ENCODE assay signal across 29 mouse cellular contexts in the genomic region with DNA sequence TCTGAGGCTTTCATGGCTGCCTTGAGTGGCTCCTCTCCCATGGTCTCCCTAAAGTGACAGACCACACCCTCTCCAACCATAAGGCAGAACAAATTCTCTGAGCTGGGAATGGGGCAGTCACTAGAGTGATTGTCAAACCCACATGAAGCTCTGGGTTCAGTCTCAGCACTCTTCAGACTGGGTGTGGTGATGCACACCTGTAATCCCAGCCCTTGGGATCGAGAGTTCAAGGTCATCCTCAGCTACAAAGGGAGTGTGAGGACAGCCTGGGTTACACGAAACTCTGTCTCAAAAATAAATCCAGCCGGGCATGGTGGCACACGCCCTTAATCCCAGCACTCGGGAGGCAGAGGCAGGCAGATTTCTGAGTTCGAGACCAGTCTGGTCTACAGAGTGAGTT. TPM values are rescaled to one million over a fixed set of nuclear protein-coding genes. Genes with fewer than 3 reads are reported as not detected.
"Had no signal": no experiment of that assay in that cellular context is flagged by ENCODE, and none has a peak within 500 bp of the region (broad histone marks: within the 10 kb centered on the region; RNA-seq: fewer than 3 reads in every experiment).

No protein-coding gene starts in this region.

- H3K36me3 ChIP-seq: limb, embryonic 10.5 days; limb, embryonic 12.5 days; limb, embryonic 13.5 days; limb, embryonic 15.5 days; liver, embryonic 12.5 days; liver, embryonic 13.5 days; liver, embryonic 15.5 days; lung, embryonic 15.5 days; midbrain, embryonic 10.5 days; midbrain, embryonic 12.5 days; midbrain, embryonic 13.5 days; midbrain, embryonic 15.5 days had no signal

- H3K4me1 ChIP-seq: liver, embryonic 12.5 days; liver, embryonic 13.5 days; liver, embryonic 15.5 days; lung, embryonic 15.5 days; midbrain, embryonic 12.5 days had no signal

- H3K4me3 ChIP-seq: left cerebral cortex, adult 2 months; limb, embryonic 10.5 days; limb, embryonic 12.5 days; limb, embryonic 13.5 days; limb, embryonic 15.5 days; liver, embryonic 12.5 days; liver, embryonic 13.5 days; liver, embryonic 15.5 days; lung, embryonic 15.5 days; megakaryocyte, embryonic 14.5 days; midbrain, embryonic 10.5 days; midbrain, embryonic 12.5 days; midbrain, embryonic 13.5 days; midbrain, embryonic 15.5 days; myocyte had no signal

- H3K27me3 ChIP-seq: limb, embryonic 15.5 days; liver, embryonic 12.5 days; liver, embryonic 13.5 days; liver, embryonic 15.5 days; lung, embryonic 15.5 days; midbrain, embryonic 13.5 days; midbrain, embryonic 15.5 days had no signal

- H3K27ac ChIP-seq: left cerebral cortex, adult 2 months; limb, embryonic 10.5 days; limb, embryonic 12.5 days; limb, embryonic 13.5 days; limb, embryonic 15.5 days; liver, embryonic 12.5 days; liver, embryonic 13.5 days; liver, embryonic 14.5 days; liver, embryonic 15.5 days; lung, embryonic 15.5 days; macrophage; midbrain, embryonic 10.5 days; midbrain, embryonic 12.5 days; midbrain, embryonic 13.5 days; midbrain, embryonic 15.5 days had no signal

- DNase-seq: left cerebral cortex, postnatal 4 days; liver; liver, embryonic 13.5 days; liver, postnatal 0 days; lung, adult 18-20 months; lung, adult 2 months; lung, embryonic 14.5 days; lung, postnatal 10 days; lung, postnatal 14 days; lung, postnatal 36 days; lung, postnatal 4 days; midbrain, embryonic 14.5 days had no signal

RNA-seq across cellular contexts. Expression of a gene that starts 24.8 kb away (rescaled TPM):
- polyA plus RNA-seq: midbrain, embryonic 16.5 days had no signal
